Mouse (Mus musculus): ENCODE measurements around the gene Tprgl. TPM values are rescaled to one million over a fixed set of nuclear protein-coding genes. Genes with fewer than 3 reads are reported as not detected.

Tprgl gene
- polyA plus RNA-seq, 1 experiment from 2014 or later: 219 TPM

- Histone ChIP-seq H3K4me1 (replicated peaks) (no peaks in the 10 kb centered on the region), H3K9ac (no peak overlapping the region), H3K4me2 (no peak overlapping the region), H3K36me3 (no peaks in the 10 kb centered on the region), H3K9me3 (no peaks in the 10 kb centered on the region), H3K4me3 (no peak overlapping the region), H3K27me3 (no peaks in the 10 kb centered on the region), H3K27ac (replicated peaks) (no peak overlapping the region)
- ATAC-seq (ENCODE audit: low FRiP score, low read depth): no peak
- 75% methylated on average over 5 of the region's 5 CpGs for WGBS
Measured at GRCm38 (mm10) chr4:154183566-154183965, 23.1 kb upstream of the Tprgl start.

GRCm38 (mm10) chr4:154181001-154181400, 20.5 kb upstream of the Tprgl start:
- Histone ChIP-seq H3K9me3 (no peaks in the 10 kb centered on the region), H3K27ac (replicated peaks) (no peak overlapping the region), H3K4me2 (no peak overlapping the region), H3K36me3 (no peaks in the 10 kb centered on the region), H3K27me3 (no peaks in the 10 kb centered on the region), H3K4me1 (replicated peaks) (no peaks in the 10 kb centered on the region), H3K9ac (no peak overlapping the region), H3K4me3 (no peak overlapping the region)
- ATAC-seq (ENCODE audit: low FRiP score, low read depth): no peak
- WGBS: 91% methylated on average over 7 of the region's 7 CpGs

GRCm38 (mm10) chr4:154177257-154177656, 16.8 kb upstream of the Tprgl start:
- Histone ChIP-seq H3K4me1 (replicated peaks) (no peaks in the 10 kb centered on the region), H3K36me3 (no peaks in the 10 kb centered on the region), H3K4me2 (no peak overlapping the region), H3K9ac (no peak overlapping the region), H3K27me3 (no peaks in the 10 kb centered on the region), H3K9me3 (no peaks in the 10 kb centered on the region), H3K4me3 (no peak overlapping the region), H3K27ac (replicated peaks) (no peak overlapping the region)
- no peak for ATAC-seq (ENCODE audit: low FRiP score, low read depth)
- WGBS: 77% methylated on average over 8 of the region's 8 CpGs

DNA sequence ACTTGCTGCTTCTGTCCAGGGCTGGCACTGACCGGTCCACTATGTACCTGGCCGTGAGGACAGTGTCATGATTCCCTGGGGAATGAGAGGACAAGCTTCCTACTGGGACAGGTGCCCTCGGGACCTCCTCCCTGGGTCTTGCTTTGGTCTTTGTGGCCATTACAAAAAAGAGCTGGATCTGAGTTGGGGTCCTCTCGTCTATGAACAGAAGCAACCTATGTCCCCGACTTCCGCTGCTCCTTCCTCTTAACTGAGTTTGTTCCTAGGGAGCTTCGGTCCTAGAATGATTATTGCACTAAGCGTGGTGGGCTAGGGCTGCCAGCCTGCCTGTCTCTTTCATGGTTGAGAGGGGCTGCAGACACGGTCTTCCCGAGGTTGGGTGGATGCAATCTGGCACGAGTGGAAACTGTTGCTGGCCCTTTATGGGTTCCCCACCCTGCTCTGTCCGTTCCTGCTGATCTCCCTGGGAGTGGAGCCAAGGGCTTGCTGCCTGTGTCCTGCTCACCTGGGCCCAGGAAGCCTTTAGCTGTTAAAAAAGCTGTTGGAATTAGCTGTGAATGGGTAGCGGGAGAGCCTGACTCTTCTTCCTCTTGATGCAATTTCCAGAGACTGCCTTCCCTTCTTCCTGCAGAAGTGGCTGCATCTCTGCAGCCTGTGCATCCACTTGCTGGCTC, 11.6 kb upstream of the Tprgl start:
- no peak overlapping the region for H3K9ac ChIP-seq
- H3K4me1 ChIP-seq (replicated peaks): peaks cover 22% of the 10 kb centered on the region
- peaks cover 25% of the 10 kb centered on the region for H3K27me3 ChIP-seq
- H3K27ac ChIP-seq (replicated peaks): no peak overlapping the region
- H3K36me3 ChIP-seq: no peaks in the 10 kb centered on the region
- peak overlapping the region; percentile 92 for H3K4me2 ChIP-seq
- no peak for ATAC-seq (ENCODE audit: low FRiP score, low read depth)
- H3K4me3 ChIP-seq: peak overlapping the region; percentile 46
- 39% methylated on average over 13 of the region's 13 CpGs for WGBS
- H3K9me3 ChIP-seq: no peaks in the 10 kb centered on the region

- Histone ChIP-seq H3K9ac (peak overlapping the region; percentile 20), H3K27ac (replicated peaks) (no peak overlapping the region), H3K4me1 (replicated peaks) (peaks cover 22% of the 10 kb centered on the region), H3K4me3 (peak overlapping the region; percentile 46), H3K9me3 (no peaks in the 10 kb centered on the region), H3K27me3 (peaks cover 25% of the 10 kb centered on the region), H3K36me3 (no peaks in the 10 kb centered on the region), H3K4me2 (peak overlapping the region; percentile 92)
- WGBS: under 1% methylated on average over 37 of the region's 37 CpGs
- ATAC-seq (ENCODE audit: low FRiP score, low read depth): peak; percentile 35; the same call in 1 of the 2 replicates
Measured at GRCm38 (mm10) chr4:154171151-154171930, 10.9 kb upstream of the Tprgl start.

DNA sequence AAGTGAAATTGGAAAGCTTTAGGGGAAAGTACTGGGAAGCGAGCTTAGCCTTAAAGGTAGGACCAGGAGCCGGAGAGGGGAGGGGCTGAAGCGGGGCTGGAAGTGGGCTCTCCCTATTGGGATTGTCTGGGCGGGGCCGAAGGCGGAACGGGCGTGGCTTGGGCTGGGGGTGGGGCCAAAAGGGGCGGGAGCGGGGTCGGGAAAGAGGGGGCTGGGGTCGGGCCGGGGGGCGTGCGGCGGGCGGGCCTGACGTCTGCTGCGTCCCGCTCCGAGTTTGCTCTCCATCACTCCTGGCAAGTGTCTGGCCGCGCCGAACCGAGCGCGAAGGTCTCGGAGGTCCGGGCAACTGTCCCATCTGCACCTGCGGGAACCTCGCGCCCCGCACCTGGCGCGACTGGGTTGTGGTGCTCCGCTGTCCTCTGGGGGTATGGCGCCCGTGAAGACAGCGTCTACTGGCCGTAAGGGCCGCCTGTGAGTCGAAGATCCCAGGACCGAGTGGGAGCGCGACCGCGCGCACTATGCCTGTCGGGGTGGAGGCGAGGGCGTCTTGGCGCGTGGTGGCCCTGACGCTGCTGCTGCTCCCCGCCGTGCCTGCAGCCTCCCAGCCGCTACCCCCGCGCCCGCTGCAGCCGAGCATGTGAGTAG, 10.2 kb upstream of the Tprgl start, which contains the start of gene Megf6:
Gene Megf6 (plus strand): TSS at position 225 of the 645 bp plus-strand sequence.
- peak within 1 kb of the TSS; percentile 46 for H3K4me3 ChIP-seq
- H3K4me1 ChIP-seq (replicated peaks): peaks cover 22% of the 10 kb centered on the region
- H3K9me3 ChIP-seq: no peaks in the 10 kb centered on the region
- WGBS: under 1% methylated on average over 43 of the region's 61 CpGs
- peak within 1 kb of the TSS; percentile 20 for H3K9ac ChIP-seq
- H3K4me2 ChIP-seq: peak within 1 kb of the TSS; percentile 92
- ATAC-seq (ENCODE audit: low FRiP score, low read depth): peak; percentile 39; the same call in 1 of the 2 replicates
- H3K36me3 ChIP-seq: no peaks in the 10 kb centered on the region
- peaks cover 25% of the 10 kb centered on the region for H3K27me3 ChIP-seq
- no peak within 1 kb of the TSS for H3K27ac ChIP-seq (replicated peaks)

DNA sequence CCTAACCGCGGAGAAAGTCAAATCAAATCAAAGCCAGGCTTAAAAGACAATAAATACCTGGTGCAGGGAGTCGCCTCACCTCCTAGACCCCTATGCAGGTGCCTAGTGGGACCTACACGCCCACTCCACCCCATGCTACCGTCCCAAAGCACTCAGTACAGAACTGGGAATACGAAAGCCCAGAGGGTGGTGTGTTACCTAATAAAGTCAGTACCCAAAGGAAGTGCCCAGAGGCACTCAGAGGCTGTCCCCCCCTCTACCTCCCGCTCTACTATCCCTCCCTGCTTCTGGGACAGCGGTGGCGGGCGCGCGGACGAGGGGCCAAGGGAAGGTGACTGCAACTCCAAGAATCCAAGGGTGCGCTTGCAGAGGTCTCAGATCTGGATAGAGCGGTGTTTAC, 9.6 kb upstream of the Tprgl start:
- H3K4me3 ChIP-seq: peak overlapping the region; percentile 46
- no peak overlapping the region for H3K9ac ChIP-seq
- WGBS: 1% methylated on average over 15 of the region's 15 CpGs
- H3K4me1 ChIP-seq (replicated peaks): peaks cover 22% of the 10 kb centered on the region
- H3K36me3 ChIP-seq: no peaks in the 10 kb centered on the region
- ATAC-seq (ENCODE audit: low FRiP score, low read depth): no peak
- H3K4me2 ChIP-seq: peak overlapping the region; percentile 92
- H3K27ac ChIP-seq (replicated peaks): no peak overlapping the region
- H3K27me3 ChIP-seq: peaks cover 25% of the 10 kb centered on the region
- H3K9me3 ChIP-seq: no peaks in the 10 kb centered on the region

- H3K4me1 ChIP-seq (replicated peaks): peaks cover 21% of the 10 kb centered on the region
- WGBS: 26% methylated on average over 5 of the region's 5 CpGs
- H3K9me3 ChIP-seq: no peaks in the 10 kb centered on the region
- no peak overlapping the region for H3K9ac ChIP-seq
- H3K27me3 ChIP-seq: peaks cover 24% of the 10 kb centered on the region
- ATAC-seq (ENCODE audit: low FRiP score, low read depth): no peak
- no peak overlapping the region for H3K27ac ChIP-seq (replicated peaks)
- H3K4me3 ChIP-seq: no peak overlapping the region
- H3K36me3 ChIP-seq: no peaks in the 10 kb centered on the region
- no peak overlapping the region for H3K4me2 ChIP-seq
Measured at GRCm38 (mm10) chr4:154167053-154167452, 6.6 kb upstream of the Tprgl start.

DNA sequence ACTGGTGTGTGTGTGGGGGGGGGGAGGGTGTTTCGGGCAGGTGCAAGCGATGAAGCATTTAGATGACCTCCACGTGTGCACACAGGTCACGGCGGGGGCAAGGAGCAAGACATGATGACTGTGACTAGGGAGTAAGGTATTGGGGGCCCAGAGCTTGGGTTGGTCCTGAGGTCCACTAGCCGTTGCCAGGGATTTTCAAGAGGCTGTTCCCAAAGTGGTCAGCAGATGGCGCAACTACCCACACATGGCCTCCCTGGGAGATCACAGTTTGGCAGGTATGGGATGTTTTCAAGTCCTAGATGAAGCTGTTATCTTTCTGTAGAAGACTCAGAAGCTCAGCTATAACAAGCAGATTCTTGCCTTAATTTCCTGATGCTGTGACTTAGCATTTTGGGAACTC, 2.8 kb upstream of the Tprgl start:
- Histone ChIP-seq H3K4me1 (replicated peaks) (peaks cover 23% of the 10 kb centered on the region), H3K4me2 (no peak overlapping the region), H3K27ac (replicated peaks) (no peak overlapping the region), H3K9me3 (no peaks in the 10 kb centered on the region), H3K27me3 (no peaks in the 10 kb centered on the region), H3K36me3 (peaks cover 4% of the 10 kb centered on the region), H3K9ac (no peak overlapping the region), H3K4me3 (no peak overlapping the region)
- ATAC-seq (ENCODE audit: low FRiP score, low read depth): no peak
- WGBS: 17% methylated on average over 7 of the region's 7 CpGs

- Histone ChIP-seq H3K36me3 (peaks cover 28% of the 10 kb centered on the region), H3K9me3 (no peaks in the 10 kb centered on the region), H3K27me3 (no peaks in the 10 kb centered on the region), H3K4me2 (peak overlapping the region; percentile 75), H3K27ac (replicated peaks) (peak overlapping the region; percentile 83), H3K4me1 (replicated peaks) (peaks cover 23% of the 10 kb centered on the region), H3K9ac (peak overlapping the region; percentile 86), H3K4me3 (peak overlapping the region; percentile 80)
- 2% methylated on average over 46 of the region's 47 CpGs for WGBS
- ATAC-seq (ENCODE audit: low FRiP score, low read depth): peak; percentile 72
Measured at GRCm38 (mm10) chr4:154159961-154160537, 417 bp downstream of the Tprgl start.

- H3K36me3 ChIP-seq: peaks cover 28% of the 10 kb centered on the region
- ATAC-seq (ENCODE audit: low FRiP score, low read depth): no peak
- H3K9me3 ChIP-seq: no peaks in the 10 kb centered on the region
- no peaks in the 10 kb centered on the region for H3K27me3 ChIP-seq
- peaks cover 23% of the 10 kb centered on the region for H3K4me1 ChIP-seq (replicated peaks)
- 19% methylated on average over 6 of the region's 6 CpGs for WGBS
- H3K4me2 ChIP-seq: peak overlapping the region; percentile 75
- no peak overlapping the region for H3K9ac ChIP-seq
- H3K4me3 ChIP-seq: peak overlapping the region; percentile 80
- H3K27ac ChIP-seq (replicated peaks): no peak overlapping the region
Measured at GRCm38 (mm10) chr4:154159002-154159401, 1.5 kb downstream of the Tprgl start.

Data from hindbrain, embryonic 15.5 days (tissue).